Mouse (Mus musculus) heart, adult 18-20 months (tissue): ENCODE data around the gene Cd207. TPM values are rescaled to one million over a fixed set of nuclear protein-coding genes. Genes with fewer than 3 reads are reported as not detected.

ENCODE experiments used
- DNase-seq, 2 experiments: peaks; one replicate each; pipeline ENCODE4 v3.0.0; 2021 to 2022; ENCODE audit warnings: mixed read lengths in 1 of 2
- long read RNA-seq, 2 experiments: library from polyadenylated mRNA; stranded (forward); transcript quantifications; one replicate each; pipeline ENCODE4 v2.0.0; 2021
- total RNA-seq, 2 experiments: library from RNA; stranded (reverse); gene quantifications; 2 replicates each; pipeline ENCODE4 v1.2.3; 2021

Gene Cd207
- 1 to 10 TPM in 1 of 2 experiments, under 1 TPM in 1; 0.98 to 1.0 TPM for total RNA-seq
- long read RNA-seq, experiment 1 = 0 reads
- long read RNA-seq, experiment 2, partial matches to known transcripts = 0 of 1 reads
- long read RNA-seq, experiment 2, other reads (novel, unspliced or antisense) = 0 of 1 reads

DNA sequence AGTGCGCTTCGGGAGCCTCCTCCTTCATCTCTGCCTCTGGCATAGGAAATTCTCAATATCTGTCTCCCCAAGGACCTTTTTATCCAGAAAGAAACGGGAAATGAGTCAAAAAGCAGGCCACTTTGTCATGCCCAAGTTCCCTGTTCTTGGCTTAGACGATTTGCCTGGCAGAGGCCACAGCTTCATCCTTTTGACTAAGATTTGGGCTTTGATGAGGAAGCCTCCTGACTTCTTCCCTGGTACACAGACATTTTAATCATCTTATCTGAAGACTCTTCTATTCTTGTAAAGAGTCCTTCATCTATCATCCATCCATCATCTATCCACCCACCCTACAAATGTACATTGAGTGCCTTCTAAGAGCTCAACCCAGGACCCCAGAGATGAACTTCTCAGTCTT is at the start of gene Cd207:
Gene Cd207 (minus strand): TSS at position 101 of the 400 bp plus-strand sequence.
- no peak for DNase-seq

GRCm38 (mm10) chr6:83727178-83727577 is 49.5 kb upstream of the Cd207 start:
- no peak for DNase-seq

- DNase-seq = no peak
These were observed 44.9 kb upstream of the Cd207 start for GRCm38 (mm10) chr6:83722526-83722925.

- DNase-seq = no peak
These were observed 39.4 kb upstream of the Cd207 start for GRCm38 (mm10) chr6:83717026-83717425.

GRCm38 (mm10) chr6:83715461-83716196 is 38.0 kb upstream of the Cd207 start:
- no peak for DNase-seq

- no peak for DNase-seq
These were observed 36.8 kb upstream of the Cd207 start for GRCm38 (mm10) chr6:83714221-83715123.

- no peak for DNase-seq
These were observed 35.8 kb upstream of the Cd207 start for GRCm38 (mm10) chr6:83713271-83714136.

- DNase-seq = no peak
These were observed 34.2 kb upstream of the Cd207 start for GRCm38 (mm10) chr6:83711725-83712475.

- DNase-seq = peak; percentile 70 to 76
These were observed 33.5 kb upstream of the Cd207 start, which contains the start of gene Vax2 for GRCm38 (mm10) chr6:83711067-83711675. Gene Vax2, plus strand, starts transcription at chr6:83711264.

GRCm38 (mm10) chr6:83710361-83711066 is 32.9 kb upstream of the Cd207 start:
- DNase-seq = no peak

GRCm38 (mm10) chr6:83707738-83708510 is 30.3 kb upstream of the Cd207 start:
- DNase-seq = no peak

DNA sequence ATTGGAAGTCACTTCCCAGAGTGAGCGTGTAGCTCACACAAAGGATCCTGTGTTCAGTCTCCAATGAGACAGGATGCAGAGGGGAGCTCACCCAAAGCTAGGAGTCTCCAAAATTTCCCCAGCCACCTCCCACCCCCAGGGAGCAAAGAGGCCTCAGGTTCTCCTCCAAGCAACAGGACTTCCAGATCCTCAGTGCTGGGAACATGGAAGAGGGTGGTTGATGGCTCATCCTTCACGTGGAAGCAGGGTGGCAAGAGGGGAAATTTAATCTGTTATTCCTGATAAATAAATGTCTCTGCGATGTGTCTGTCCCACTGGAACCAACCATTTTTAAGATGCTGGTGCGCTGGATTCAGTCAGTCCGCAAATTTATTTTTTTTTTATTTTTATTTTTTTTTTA is 27.0 kb upstream of the Cd207 start:
- DNase-seq = no peak

- DNase-seq = no peak
These were observed 26.6 kb upstream of the Cd207 start for GRCm38 (mm10) chr6:83704294-83704693.

GRCm38 (mm10) chr6:83703722-83704078 is 26.0 kb upstream of the Cd207 start:
- no peak for DNase-seq

- no peak for DNase-seq
These were observed 25.5 kb upstream of the Cd207 start for GRCm38 (mm10) chr6:83703000-83703721.

- no peak for DNase-seq
These were observed 24.7 kb upstream of the Cd207 start for GRCm38 (mm10) chr6:83702146-83702999.

DNA sequence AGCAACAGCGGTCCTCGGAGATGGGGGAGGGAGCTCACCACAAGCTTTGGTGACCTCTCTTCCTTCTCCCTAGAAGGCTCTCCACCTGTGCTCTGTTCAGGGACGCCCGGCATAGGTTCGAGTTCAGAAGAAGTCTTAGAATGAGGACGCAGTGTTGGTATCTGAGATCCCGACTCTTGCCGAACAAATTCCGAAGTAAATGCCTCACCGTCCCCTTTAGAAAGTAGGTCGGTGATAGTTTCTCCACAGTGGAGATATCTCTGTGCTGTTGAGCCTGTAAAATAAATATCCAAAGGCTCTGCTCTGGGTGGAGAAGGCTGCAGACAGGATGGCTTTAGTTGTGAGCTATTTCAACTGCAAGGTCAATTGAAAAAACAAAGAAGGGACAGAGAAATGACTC is 23.3 kb upstream of the Cd207 start:
- no peak for DNase-seq

DNA sequence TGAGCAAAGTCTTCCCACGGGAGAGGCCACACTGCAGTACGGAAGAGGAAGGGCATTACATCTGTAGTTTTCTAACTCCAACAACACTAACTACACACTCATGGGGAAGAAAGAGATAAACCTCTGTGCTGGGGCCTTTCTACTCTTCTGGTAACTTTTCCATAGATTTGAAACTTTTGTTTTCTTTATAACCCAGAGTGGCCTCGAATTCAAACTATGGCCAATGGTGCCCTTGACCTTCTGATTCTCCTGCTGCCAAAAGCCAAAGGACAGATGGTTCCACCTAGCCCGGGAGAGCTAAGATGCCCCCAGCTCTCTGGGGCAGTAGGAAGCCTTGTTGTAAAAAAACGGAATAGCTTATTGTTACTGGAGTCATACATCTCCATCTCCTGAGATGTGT is 22.3 kb upstream of the Cd207 start:
- no peak for DNase-seq
